Mouse (Mus musculus) intestine, embryonic 14.5 days (tissue): ENCODE measurements around the gene Anapc16. TPM values are rescaled to one million over a fixed set of nuclear protein-coding genes. Genes with fewer than 3 reads are reported as not detected.
A peak's percentile ranks its signal among the peaks of the same experiment; 100 is the strongest.

ENCODE experiments used
- ATAC-seq: fragments of 200-750 bp; cut with Nextera tagmentation; replicated peaks from 2 replicates; pipeline ENCODE4 v1.8.0; 2017; ENCODE audit warnings: low read depth, moderate number of reproducible peaks, moderate TSS enrichment, moderate library complexity; ENCODE audit not compliant: low FRiP score, low TSS enrichment
- DNase-seq: peaks from one replicate; pipeline ENCODE4 v3.0.0-alpha.2; 2018; ENCODE audit warnings: low spot score
- H3K27ac ChIP-seq: fragments of 300-500 bp; sonication (generic); 2 replicates; pipeline ENCODE4 v1.5.1; 2014; ENCODE audit warnings: low read depth, mild to moderate bottlenecking, control low read depth
- H3K27me3 ChIP-seq: fragments of 300-500 bp; sonication (generic); replicated peaks from 2 replicates; pipeline ENCODE4 v1.6.1; 2014; ENCODE audit warnings: low read length, control low read depth; ENCODE audit not compliant: control insufficient read depth, insufficient read depth
- H3K36me3 ChIP-seq: fragments of 300-500 bp; sonication (generic); 2 replicates; pipeline ENCODE4 v1.6.1; 2014; ENCODE audit warnings: low read length, control low read depth; ENCODE audit not compliant: control insufficient read depth, insufficient read depth
- H3K4me1 ChIP-seq: fragments of 300-500 bp; sonication (generic); replicated peaks from 2 replicates; pipeline ENCODE4 v1.6.1; 2014; ENCODE audit warnings: low read length, control low read depth, mixed read lengths; ENCODE audit not compliant: control insufficient read depth, insufficient read depth
- H3K4me2 ChIP-seq: fragments of 300-500 bp; sonication (generic); 2 replicates; pipeline ENCODE4 v1.6.1; 2014; ENCODE audit warnings: low read length
- H3K4me3 ChIP-seq: fragments of 300-500 bp; sonication (generic); 2 replicates; pipeline ENCODE4 v1.5.1; 2014; ENCODE audit warnings: low read depth, low read length, control low read depth, mixed read lengths
- H3K9ac ChIP-seq: fragments of 300-500 bp; sonication (generic); 2 replicates; pipeline ENCODE4 v1.6.1; 2014; ENCODE audit warnings: mild to moderate bottlenecking, low read length
- H3K9me3 ChIP-seq: fragments of 300-500 bp; sonication (generic); 2 replicates; pipeline ENCODE4 v1.6.1; 2016; ENCODE audit warnings: low read length, control low read depth; ENCODE audit not compliant: control insufficient read depth
- WGBS: fragments of 180-500 bp; shearing (Covaris S2); extraction: QIAGEN DNeasy Blood & Tissue Kit; methylation state at CpG from one replicate; pipeline ENCODE4 v1.1.7; 2014; 5-methylcytosine and 5-hydroxymethylcytosine counted together
- polyA plus RNA-seq: library from polyadenylated mRNA; unstranded; fragments of >200 nt; fragmentation: Nextera tagmentation; extraction: Ambion mirVana; gene quantifications from 2 replicates; pipeline ENCODE4 v1.2.1, GENCODE M21; 2014

Gene Anapc16
- 107 and 117 TPM in 2 replicates for polyA plus RNA-seq

DNA sequence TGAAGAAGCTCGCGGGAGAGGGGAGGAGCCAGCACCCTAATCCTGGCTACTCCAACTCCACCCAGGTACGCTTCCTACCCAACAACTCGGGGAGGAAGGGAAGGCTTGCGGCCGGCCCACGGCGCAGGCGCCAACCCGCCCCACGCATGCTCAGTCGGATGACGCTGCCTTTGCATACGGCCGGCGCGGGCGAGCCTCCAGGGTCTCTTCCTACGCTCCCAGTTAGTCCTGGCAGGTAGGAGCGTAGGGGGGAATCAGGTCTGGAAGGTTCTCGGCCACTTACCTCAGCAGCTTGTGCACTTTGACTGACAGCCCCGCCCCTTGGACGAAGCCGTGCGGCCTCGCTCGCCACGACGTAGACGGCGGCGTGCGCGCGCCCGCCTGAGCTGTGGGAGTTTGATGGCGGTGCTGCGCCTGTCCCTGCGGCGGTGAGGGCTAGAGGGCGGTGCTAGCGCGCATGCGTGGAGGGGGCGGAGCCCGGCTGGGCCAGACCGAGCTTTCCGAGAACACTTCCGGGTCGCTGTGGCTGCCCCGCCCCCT is at the start of gene Anapc16, which contains the start of gene Ascc1:
Gene Anapc16, minus strand, starts transcription at position 463 of the 540 bp plus-strand sequence.
Gene Ascc1, plus strand, starts transcription at position 133 of the 540 bp plus-strand sequence.
- H3K4me1 ChIP-seq: peaks cover 15% of the 10 kb centered on the region
- 0% methylated on average over 51 of the region's 51 CpGs for WGBS
- no peaks in the 10 kb centered on the region for H3K9me3 ChIP-seq
- H3K9ac ChIP-seq: peak within 1 kb of the TSS; percentile 46
- H3K4me2 ChIP-seq: peak within 1 kb of the TSS; percentile 88
- no peaks in the 10 kb centered on the region for H3K27me3 ChIP-seq
- H3K27ac ChIP-seq: peak within 1 kb of the TSS; percentile 93
- DNase-seq: peak; percentile 98
- ATAC-seq: peak; percentile 97
- peaks cover 10% of the 10 kb centered on the region for H3K36me3 ChIP-seq
- peak within 1 kb of the TSS; percentile 62 for H3K4me3 ChIP-seq

DNA sequence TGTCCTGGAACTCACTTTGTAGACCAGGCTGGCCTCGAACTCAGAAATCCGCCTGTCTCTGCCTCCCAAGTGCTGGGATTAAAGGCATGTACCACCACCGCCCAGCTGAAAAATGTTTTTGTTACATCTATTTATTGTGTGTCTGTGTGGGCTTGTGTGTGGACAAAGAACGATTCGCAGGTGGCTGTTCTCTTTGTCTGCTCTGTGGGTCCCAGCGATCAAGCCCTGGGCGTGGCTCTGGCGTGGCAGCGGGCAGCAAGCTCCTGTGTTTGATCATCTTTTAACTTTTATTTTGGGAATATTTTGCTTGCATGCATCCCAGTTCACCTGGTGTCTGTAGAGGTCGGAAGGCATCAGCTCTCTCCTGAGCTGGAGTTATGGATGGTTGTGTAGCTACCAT is 47.6 kb upstream of the Anapc16 start:
- peaks cover 12% of the 10 kb centered on the region; the same call in 1 of the 2 replicates for H3K36me3 ChIP-seq
- DNase-seq (no peak), ATAC-seq (no peak)
- no peak overlapping the region for H3K4me3 ChIP-seq
- H3K4me1 ChIP-seq: no peaks in the 10 kb centered on the region
- H3K9me3 ChIP-seq: no peaks in the 10 kb centered on the region
- no peak overlapping the region for H3K4me2 ChIP-seq
- H3K27ac ChIP-seq: no peak overlapping the region
- no peak overlapping the region for H3K9ac ChIP-seq
- H3K27me3 ChIP-seq: no peaks in the 10 kb centered on the region
- 93% methylated on average over 10 of the region's 10 CpGs for WGBS

GRCm38 (mm10) chr10:60046696-60047095 is 43.8 kb upstream of the Anapc16 start:
- Histone ChIP-seq H3K36me3 (peaks cover 22% of the 10 kb centered on the region), H3K9ac (no peak overlapping the region), H3K27me3 (no peaks in the 10 kb centered on the region), H3K9me3 (no peaks in the 10 kb centered on the region), H3K4me3 (no peak overlapping the region), H3K4me1 (no peaks in the 10 kb centered on the region), H3K4me2 (no peak overlapping the region), H3K27ac (no peak overlapping the region)
- no peak for DNase-seq
- no peak for ATAC-seq
- 57% methylated on average over 5 of the region's 5 CpGs for WGBS

DNA sequence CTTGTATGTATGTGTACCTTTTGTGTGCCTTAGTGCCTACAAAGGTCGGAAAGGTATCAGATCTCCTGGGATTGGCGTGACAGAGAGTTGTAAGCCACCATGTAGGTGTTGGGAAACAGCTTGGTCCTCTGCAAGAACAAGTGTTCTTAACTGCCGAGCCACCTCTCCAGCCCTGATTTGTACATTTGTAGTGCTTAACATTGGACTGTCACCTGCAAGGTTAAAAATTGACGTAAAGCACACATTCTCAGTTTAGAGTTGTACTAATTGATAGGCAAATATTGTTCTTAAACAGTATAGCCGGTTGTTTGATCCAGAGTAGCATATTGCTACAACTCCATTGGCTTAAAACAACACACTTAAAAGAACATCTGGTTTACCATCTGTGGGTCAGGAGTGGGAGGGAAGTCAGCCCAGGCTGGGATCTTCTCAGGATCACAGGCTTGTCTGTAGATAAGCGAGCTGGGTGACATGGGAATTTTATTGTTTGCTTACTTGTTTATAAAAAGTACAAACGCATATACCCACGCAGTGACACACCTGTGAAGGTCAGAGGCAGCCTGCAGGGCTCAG is 39.5 kb upstream of the Anapc16 start:
- H3K9me3 ChIP-seq: no peaks in the 10 kb centered on the region
- ATAC-seq: no peak
- no peak for DNase-seq
- no peak overlapping the region for H3K27ac ChIP-seq
- H3K36me3 ChIP-seq: peaks cover 10% of the 10 kb centered on the region; the same call in 1 of the 2 replicates
- H3K9ac ChIP-seq: no peak overlapping the region
- no peaks in the 10 kb centered on the region for H3K4me1 ChIP-seq
- no peak overlapping the region for H3K4me3 ChIP-seq
- H3K27me3 ChIP-seq: no peaks in the 10 kb centered on the region
- WGBS: 55% methylated on average over 8 of the region's 8 CpGs
- H3K4me2 ChIP-seq: no peak overlapping the region

- ATAC-seq (no peak), DNase-seq (no peak)
- Histone ChIP-seq H3K4me2 (no peak overlapping the region), H3K27me3 (no peaks in the 10 kb centered on the region), H3K9me3 (no peaks in the 10 kb centered on the region), H3K27ac (no peak overlapping the region), H3K36me3 (no peaks in the 10 kb centered on the region), H3K4me1 (no peaks in the 10 kb centered on the region), H3K9ac (no peak overlapping the region), H3K4me3 (no peak overlapping the region)
- WGBS: 63% methylated on average over 4 of the region's 4 CpGs
Measured at GRCm38 (mm10) chr10:60035744-60036143, 32.8 kb upstream of the Anapc16 start.

GRCm38 (mm10) chr10:60034621-60035020 is 31.7 kb upstream of the Anapc16 start:
- H3K36me3 ChIP-seq: no peaks in the 10 kb centered on the region
- H3K27me3 ChIP-seq: no peaks in the 10 kb centered on the region
- H3K4me2 ChIP-seq: no peak overlapping the region
- no peak for DNase-seq
- no peaks in the 10 kb centered on the region for H3K9me3 ChIP-seq
- no peak overlapping the region for H3K4me3 ChIP-seq
- 65% methylated on average over 3 of the region's 3 CpGs for WGBS
- no peaks in the 10 kb centered on the region for H3K4me1 ChIP-seq
- no peak for ATAC-seq
- no peak overlapping the region for H3K27ac ChIP-seq
- H3K9ac ChIP-seq: no peak overlapping the region

DNA sequence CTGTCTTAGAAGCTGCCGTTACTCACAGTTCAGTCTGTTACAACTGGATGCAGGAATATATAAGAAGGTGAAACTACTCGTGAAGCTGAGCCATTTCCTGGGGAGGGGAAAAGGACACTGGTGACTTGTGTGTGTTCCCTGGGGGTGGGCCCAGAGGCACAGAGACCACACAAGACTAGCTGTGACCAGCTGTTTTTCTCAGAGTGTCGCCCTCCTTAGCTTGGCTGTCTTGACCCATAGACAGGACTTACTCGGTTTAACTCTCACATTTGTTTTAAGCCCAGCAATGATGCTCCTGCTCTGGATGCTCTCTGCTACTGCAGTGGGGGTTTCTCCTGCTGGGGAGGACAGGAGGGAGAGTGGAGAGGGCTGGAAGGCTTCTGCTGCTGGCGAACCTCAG is 30.1 kb upstream of the Anapc16 start:
- no peaks in the 10 kb centered on the region for H3K27me3 ChIP-seq
- no peak overlapping the region for H3K27ac ChIP-seq
- no peak overlapping the region for H3K4me3 ChIP-seq
- ATAC-seq (no peak), DNase-seq (no peak)
- no peaks in the 10 kb centered on the region for H3K9me3 ChIP-seq
- H3K4me2 ChIP-seq: no peak overlapping the region
- 38% methylated on average over 5 of the region's 5 CpGs for WGBS
- H3K9ac ChIP-seq: no peak overlapping the region
- peaks cover 7% of the 10 kb centered on the region; the same call in 1 of the 2 replicates for H3K4me1 ChIP-seq
- H3K36me3 ChIP-seq: no peaks in the 10 kb centered on the region

DNA sequence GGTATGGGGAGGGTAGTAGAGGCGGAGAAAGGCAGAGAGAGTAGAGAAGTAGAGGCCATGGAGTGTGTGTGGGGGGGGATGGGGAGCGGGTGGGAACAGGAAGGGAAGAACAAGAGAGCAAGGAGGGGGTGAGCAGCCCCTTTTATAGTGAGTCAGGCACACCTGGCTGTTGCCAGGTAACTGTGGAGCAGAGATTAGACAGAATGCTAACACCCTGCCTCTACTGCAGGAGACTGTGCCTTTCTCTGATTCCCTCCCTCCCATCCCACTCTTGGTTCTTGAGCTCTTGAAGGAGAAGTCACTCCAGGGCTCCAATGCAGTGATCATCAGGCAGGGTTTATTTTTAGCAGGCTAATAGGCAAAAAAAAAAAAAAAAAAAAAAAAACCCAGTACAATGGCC is 29.7 kb upstream of the Anapc16 start:
- Histone ChIP-seq H3K27ac (no peak overlapping the region), H3K9ac (no peak overlapping the region), H3K36me3 (no peaks in the 10 kb centered on the region), H3K9me3 (no peaks in the 10 kb centered on the region), H3K4me2 (no peak overlapping the region), H3K27me3 (no peaks in the 10 kb centered on the region), H3K4me3 (no peak overlapping the region), H3K4me1 (peaks cover 11% of the 10 kb centered on the region; the same call in 1 of the 2 replicates)
- ATAC-seq (no peak), DNase-seq (no peak)
- WGBS: 58% methylated on average over 2 of the region's 2 CpGs

- no peak overlapping the region for H3K27ac ChIP-seq
- H3K27me3 ChIP-seq: no peaks in the 10 kb centered on the region
- 64% methylated on average over 2 of the region's 2 CpGs for WGBS
- no peak overlapping the region for H3K4me2 ChIP-seq
- ATAC-seq: no peak
- H3K36me3 ChIP-seq: no peaks in the 10 kb centered on the region
- DNase-seq: no peak
- no peaks in the 10 kb centered on the region for H3K9me3 ChIP-seq
- H3K4me3 ChIP-seq: no peak overlapping the region
- H3K4me1 ChIP-seq: peaks cover 17% of the 10 kb centered on the region; the same call in 1 of the 2 replicates
- H3K9ac ChIP-seq: no peak overlapping the region
Measured at GRCm38 (mm10) chr10:60031985-60032384, 29.1 kb upstream of the Anapc16 start.
